Mouse (Mus musculus) MEL (cell line): ENCODE data around the gene Olfr149. TPM values are rescaled to one million over a fixed set of nuclear protein-coding genes. Genes with fewer than 3 reads are reported as not detected.
"Not testable (repeated sequence)": the region's sequence is repeated elsewhere in the genome, so short reads cannot be mapped to it uniquely, and the experiment has no call there.

ENCODE experiments used
- DNase-seq: peaks from one replicate; pipeline ENCODE4 v3.0.0; 2011; ENCODE audit warnings: low read depth, low spot score
- H3K27ac ChIP-seq: 2 replicates; pipeline ENCODE4 v1.5.1; 2012; ENCODE audit warnings: low read depth, mild to moderate bottlenecking, control low read depth, low read length, moderate library complexity; ENCODE audit not compliant: control insufficient read depth
- H3K27me3 ChIP-seq, 2 experiments: fragments of 150-350 bp in 1 of 2; sonication (generic) in 1 of 2; 2 replicates each; pipeline ENCODE4 v1.6.1; 2012; ENCODE audit warnings: low read length in 2 of 2, mild to moderate bottlenecking in 2 of 2, improper control_type of control experiment in 1 of 2, moderate library complexity in 1 of 2; ENCODE audit not compliant: insufficient read depth in 2 of 2, control insufficient read depth in 1 of 2
- H3K36me3 ChIP-seq, 2 experiments: 2 replicates each; pipeline ENCODE4 v1.6.1; 2012 to 2014; ENCODE audit warnings: low read length in 2 of 2, improper control_type of control experiment in 1 of 2, inconsistent platforms in 1 of 2, mild to moderate bottlenecking in 1 of 2; ENCODE audit not compliant: insufficient read depth in 2 of 2, control insufficient read depth in 1 of 2
- H3K4me1 ChIP-seq, 2 experiments: fragments of 150-350 bp in 1 of 2; sonication (generic) in 1 of 2; 2 replicates each; pipeline ENCODE4 v1.6.1; 2012; ENCODE audit warnings: low read length in 2 of 2, improper control_type of control experiment in 1 of 2, mild to moderate bottlenecking in 1 of 2; ENCODE audit not compliant: insufficient read depth in 2 of 2, control insufficient read depth in 1 of 2
- H3K4me3 ChIP-seq, 2 experiments: fragments of 150-350 bp in 1 of 2; sonication (generic) in 1 of 2; 2 replicates each; pipeline ENCODE4 v1.5.1; 2012; ENCODE audit warnings: low read depth in 2 of 2, low read length in 2 of 2, mild to moderate bottlenecking in 2 of 2, moderate library complexity in 2 of 2, control low read depth in 1 of 2, improper control_type of control experiment in 1 of 2; ENCODE audit not compliant: control insufficient read depth in 1 of 2, insufficient read depth in 1 of 2
- H3K79me2 ChIP-seq: 2 replicates; pipeline ENCODE4 v1.6.1; 2012; ENCODE audit warnings: mild to moderate bottlenecking, low read length, moderate library complexity; ENCODE audit not compliant: control insufficient read depth, poor library complexity, insufficient read depth
- H3K9ac ChIP-seq: 2 replicates; pipeline ENCODE4 v1.6.1; 2012; ENCODE audit warnings: low read depth, mild to moderate bottlenecking, control low read depth, low read length, moderate library complexity; ENCODE audit not compliant: control insufficient read depth, poor library complexity, severe bottlenecking
- H3K9me3 ChIP-seq: fragments of 150-350 bp; sonication (generic); replicated peaks from 2 replicates; pipeline ENCODE4 v1.6.1; 2012; ENCODE audit warnings: mild to moderate bottlenecking, low read length, improper control_type of control experiment, moderate library complexity; ENCODE audit not compliant: insufficient read depth
- CHD1 ChIP-seq: IDR thresholded peaks from 2 replicates; pipeline ENCODE4 v1.6.1; 2012; ENCODE audit warnings: low read depth, mild to moderate bottlenecking, inconsistent platforms, low read length, improper control_type of control experiment
- E2F4 ChIP-seq: IDR thresholded peaks from 2 replicates; pipeline ENCODE4 v1.6.1; 2011; ENCODE audit warnings: low read depth, low read length, improper control_type of control experiment, borderline replicate concordance
- EP300 ChIP-seq, 2 experiments: IDR thresholded peaks; 2 replicates each; pipeline ENCODE4 v1.6.1; 2011; ENCODE audit warnings: improper control_type of control experiment in 2 of 2, low read length in 2 of 2, low read depth in 1 of 2, mild to moderate bottlenecking in 1 of 2
- ETS1 ChIP-seq: IDR thresholded peaks from 2 replicates; pipeline ENCODE4 v1.6.1; 2012; ENCODE audit warnings: low read depth, mild to moderate bottlenecking, inconsistent platforms, low read length, improper control_type of control experiment, moderate library complexity
- GABPA ChIP-seq: IDR thresholded peaks from 2 replicates; pipeline ENCODE4 v1.6.1; 2012; ENCODE audit warnings: low read depth, mild to moderate bottlenecking, inconsistent platforms, low read length, improper control_type of control experiment, moderate library complexity
- GATA1 ChIP-seq: IDR thresholded peaks from 2 replicates; pipeline ENCODE4 v1.6.1; 2011; ENCODE audit warnings: low read depth, low read length, improper control_type of control experiment
- JUND ChIP-seq: IDR thresholded peaks from 2 replicates; pipeline ENCODE4 v1.6.1; 2011; ENCODE audit warnings: low read depth, mild to moderate bottlenecking, improper control_type of control experiment, low read length
- KAT2A ChIP-seq: conservative IDR thresholded peaks from 2 replicates; pipeline ENCODE4 v1.6.1; 2012; ENCODE audit warnings: low read depth, low read length, improper control_type of control experiment, inconsistent platforms
- MAFK ChIP-seq: IDR thresholded peaks from 2 replicates; pipeline ENCODE4 v1.6.1; 2011; ENCODE audit warnings: low read depth, mild to moderate bottlenecking, low read length, improper control_type of control experiment, borderline replicate concordance
- MXI1 ChIP-seq: IDR thresholded peaks from 2 replicates; pipeline ENCODE4 v1.6.1; 2011; ENCODE audit warnings: mild to moderate bottlenecking, low read depth, low read length, improper control_type of control experiment
- MYB ChIP-seq: IDR thresholded peaks from 2 replicates; pipeline ENCODE4 v1.6.1; 2011; ENCODE audit warnings: mild to moderate bottlenecking, low read depth, low read length, improper control_type of control experiment
- RAD21 ChIP-seq: IDR thresholded peaks from 2 replicates; pipeline ENCODE4 v1.6.1; 2011; ENCODE audit warnings: mild to moderate bottlenecking, low read depth, low read length, improper control_type of control experiment
- RCOR1 ChIP-seq: IDR thresholded peaks from 2 replicates; pipeline ENCODE4 v1.6.1; 2012; ENCODE audit warnings: low read depth, mild to moderate bottlenecking, inconsistent platforms, low read length, improper control_type of control experiment
- SIN3A ChIP-seq: IDR thresholded peaks from 2 replicates; pipeline ENCODE4 v1.6.1; 2012; ENCODE audit warnings: low read length, improper control_type of control experiment, inconsistent platforms
- TCF12 ChIP-seq: IDR thresholded peaks from 2 replicates; pipeline ENCODE4 v1.6.1; 2014; ENCODE audit warnings: low read depth, mild to moderate bottlenecking, inconsistent platforms, low read length, improper control_type of control experiment, moderate library complexity
- ZC3H11A ChIP-seq: IDR thresholded peaks from 2 replicates; pipeline ENCODE4 v1.6.1; 2012; ENCODE audit warnings: low read depth, mild to moderate bottlenecking, inconsistent platforms, low read length, improper control_type of control experiment
- polyA plus RNA-seq, 2 experiments: library from polyadenylated mRNA; stranded (reverse) in 1 of 2; unstranded in 1 of 2; fragments of >175 nt in 1 of 2; fragments of >200 nt in 1 of 2; gene quantifications; 2 replicates each; pipeline versions ENCODE4 v1.2.1 to v1.2.4; 2012; ENCODE audit warnings: low replicate concordance in 2 of 2, low read depth in 1 of 2; ENCODE audit not compliant: insufficient read length in 2 of 2, insufficient read depth in 1 of 2, missing spikeins in 1 of 2
- total RNA-seq: library from RNA; depleted of rRNA; stranded (reverse); fragments of 300-350 nt; gene quantifications from 2 replicates; pipeline ENCODE4 v1.2.3, GENCODE M21; 2012

Olfr149 gene
- total and polyA plus RNA-seq, 3 experiments, result not detected

DNA sequence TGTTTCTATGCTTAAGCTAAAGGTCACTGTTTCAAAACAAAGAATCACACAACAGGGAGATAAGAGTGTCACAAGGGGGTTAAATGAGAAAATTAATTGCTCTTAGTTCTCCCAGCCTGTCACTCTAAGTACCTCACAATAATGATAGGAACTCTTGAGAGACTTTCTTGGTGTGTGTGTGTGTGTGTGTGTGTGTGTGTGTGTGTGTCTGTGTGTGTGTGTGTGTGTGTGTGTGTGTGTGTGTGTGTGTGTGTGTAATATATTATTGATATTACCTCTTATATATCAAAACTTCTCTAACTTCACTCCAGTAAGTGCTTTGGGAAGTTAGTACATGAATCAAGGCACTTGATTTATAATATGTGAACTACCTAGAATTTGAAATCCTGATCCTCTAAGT is 4.1 kb upstream of the Olfr149 start, which contains the start of gene Olfr965:
Olfr965 (plus strand) TSS at position 301 of the 400 bp plus-strand sequence.
- DNase-seq, result no peak
- Histone ChIP-seq H3K79me2 (no peaks in the 10 kb centered on the region), H3K27me3 (no peaks in the 10 kb centered on the region), H3K9me3 (no peaks in the 10 kb centered on the region), H3K27ac (no peak within 1 kb of the TSS), H3K4me3 (no peak within 1 kb of the TSS), H3K4me1 (no peaks in the 10 kb centered on the region), H3K36me3 (no peaks in the 10 kb centered on the region), H3K9ac (no peak within 1 kb of the TSS)
- TF ChIP-seq GABPA, result no peak
- no peak for TF ChIP-seq MXI1
- TF ChIP-seq ETS1, result no peak
- TF ChIP-seq RCOR1, result no peak
- TF ChIP-seq MYB, result no peak
- TF ChIP-seq JUND, result no peak
- TF ChIP-seq CHD1, result no peak
- TF ChIP-seq TCF12, result no peak
- TF ChIP-seq EP300 (IDR thresholded peaks at IDR 0.05; ENCODE audit: low read depth in 1 of 2, low read length in 2 of 2), result no peak
- no peak for TF ChIP-seq SIN3A
- TF ChIP-seq KAT2A, result no peak
- TF ChIP-seq E2F4, result no peak
- no peak for TF ChIP-seq GATA1
- TF ChIP-seq ZC3H11A, result no peak

DNA sequence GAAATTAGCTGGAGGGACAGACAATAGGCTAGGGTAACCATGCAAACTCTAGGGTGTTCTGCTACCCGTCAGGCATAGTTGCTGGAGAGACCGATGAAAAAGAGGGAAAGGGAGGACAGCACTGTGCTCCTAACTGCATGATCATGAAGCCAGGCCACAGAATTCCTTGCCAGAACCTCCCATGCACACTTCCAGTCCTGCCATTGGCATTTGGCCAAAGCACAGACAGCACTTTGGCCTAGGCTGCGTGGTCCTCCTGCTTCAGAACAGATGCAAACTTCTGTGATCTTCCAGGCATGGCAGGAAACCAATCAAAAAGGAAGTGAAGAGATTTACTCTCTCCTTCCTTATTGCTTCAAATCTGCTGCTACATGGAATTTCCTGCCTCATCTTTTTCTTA is 2.0 kb upstream of the Olfr149 start:
- Histone ChIP-seq H3K27me3 (no peaks in the 10 kb centered on the region), H3K9ac (no peak overlapping the region), H3K4me3 (no peak overlapping the region), H3K36me3 (no peaks in the 10 kb centered on the region), H3K79me2 (no peaks in the 10 kb centered on the region), H3K27ac (no peak overlapping the region), H3K4me1 (no peaks in the 10 kb centered on the region), H3K9me3 (no peaks in the 10 kb centered on the region)
- TF ChIP-seq RAD21 (no peak), MAFK (no peak)
- no peak for DNase-seq

DNA sequence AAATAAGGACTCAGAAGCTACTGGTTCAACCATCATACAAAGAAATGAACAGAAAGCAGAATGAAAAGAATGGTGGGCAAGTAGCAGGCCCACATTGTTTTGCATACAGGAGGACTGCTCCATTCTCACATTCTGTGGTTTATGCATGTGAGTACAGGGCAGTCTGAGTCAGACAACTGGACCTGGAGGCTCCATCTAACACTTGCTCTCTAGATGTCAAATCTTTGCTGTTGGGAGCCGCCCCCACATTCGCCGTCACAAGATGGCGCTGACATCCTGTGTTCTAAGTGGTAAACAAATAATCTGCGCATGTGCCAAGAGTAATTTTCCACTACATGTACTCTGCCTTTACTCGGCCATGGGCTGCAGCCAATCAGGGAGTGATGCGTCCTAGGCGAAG is 5.8 kb downstream of the Olfr149 start:
- H3K4me3 ChIP-seq, H3K4me1 ChIP-seq, DNase-seq, H3K9me3 ChIP-seq, H3K27me3 ChIP-seq, H3K27ac ChIP-seq, H3K36me3 ChIP-seq, H3K79me2 ChIP-seq, H3K9ac ChIP-seq: not testable (repeated sequence)
